ENCODE assay signal across 15 mouse cellular contexts in the genomic region with DNA sequence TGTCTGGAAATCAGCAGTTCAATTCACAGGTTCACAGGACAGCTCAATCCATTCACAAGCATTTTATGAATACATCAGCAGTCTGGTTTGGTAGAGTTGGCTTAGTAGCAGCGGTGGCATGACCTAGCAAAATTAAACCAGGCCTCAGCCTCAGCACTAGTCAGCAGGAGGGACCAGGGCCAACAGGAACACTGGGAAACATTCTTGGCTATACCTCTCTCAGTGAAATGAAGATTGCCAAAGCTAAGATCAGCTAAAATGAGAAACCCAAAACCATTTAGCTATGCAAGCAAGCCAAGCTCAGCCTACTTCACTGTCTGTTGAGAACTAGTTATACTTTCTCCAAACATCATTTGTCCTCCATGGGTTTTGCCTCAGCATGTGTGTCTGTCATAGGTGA.
"Had no signal": no experiment of that assay in that cellular context is flagged by ENCODE, and none has a peak within 500 bp of the region (broad histone marks: within the 10 kb centered on the region; RNA-seq: fewer than 3 reads in every experiment).

No protein-coding gene starts in this region.

- H3K4me2 ChIP-seq: limb, embryonic 12.5 days; liver, embryonic 13.5 days; lung, embryonic 15.5 days; neural tube, embryonic 15.5 days had no signal

- ATAC-seq: liver, postnatal 0 days had no signal

- H3K4me3 ChIP-seq: limb, embryonic 12.5 days; liver, embryonic 13.5 days; lung, embryonic 15.5 days; myocyte; neural tube, embryonic 15.5 days had no signal

- H3K36me3 ChIP-seq: limb, embryonic 12.5 days; liver, embryonic 13.5 days; lung, embryonic 15.5 days; neural tube, embryonic 15.5 days had no signal

- DNase-seq: kidney, postnatal 36 days; layer of hippocampus, adult 9-11 months; layer of hippocampus, postnatal 36 days; liver; liver, embryonic 13.5 days; liver, postnatal 0 days; midbrain, embryonic 14.5 days; right cerebral cortex, adult 18-20 months; spleen, adult 18-20 months; thymus, adult 18-20 months; thymus, postnatal 14 days had no signal

- H3K9ac ChIP-seq: limb, embryonic 12.5 days; liver, embryonic 13.5 days; liver, postnatal 0 days; lung, embryonic 15.5 days; neural tube, embryonic 15.5 days had no signal

- H3K9me3 ChIP-seq: limb, embryonic 12.5 days; liver, embryonic 13.5 days; lung, embryonic 15.5 days; neural tube, embryonic 15.5 days had no signal

- H3K27ac ChIP-seq: limb, embryonic 12.5 days; liver, embryonic 13.5 days; lung, embryonic 15.5 days; neural tube, embryonic 15.5 days had no signal

- H3K4me1 ChIP-seq: limb, embryonic 12.5 days; liver, embryonic 13.5 days; lung, embryonic 15.5 days; neural tube, embryonic 15.5 days had no signal

- H3K27me3 ChIP-seq: limb, embryonic 12.5 days; liver, embryonic 13.5 days; lung, embryonic 15.5 days; neural tube, embryonic 15.5 days had no signal
